Mouse (Mus musculus): ENCODE measurements around the gene Zfp583. TPM values are rescaled to one million over a fixed set of nuclear protein-coding genes. Genes with fewer than 3 reads are reported as not detected.
"Not testable (repeated sequence)": the region's sequence is repeated elsewhere in the genome, so short reads cannot be mapped to it uniquely, and the experiment has no call there.

Gene Zfp583
- polyA plus RNA-seq (2015; fragmentation: Nextera tagmentation; extraction: Ambion mirVana): 0.78 and 1.0 TPM in 2 replicates

DNA sequence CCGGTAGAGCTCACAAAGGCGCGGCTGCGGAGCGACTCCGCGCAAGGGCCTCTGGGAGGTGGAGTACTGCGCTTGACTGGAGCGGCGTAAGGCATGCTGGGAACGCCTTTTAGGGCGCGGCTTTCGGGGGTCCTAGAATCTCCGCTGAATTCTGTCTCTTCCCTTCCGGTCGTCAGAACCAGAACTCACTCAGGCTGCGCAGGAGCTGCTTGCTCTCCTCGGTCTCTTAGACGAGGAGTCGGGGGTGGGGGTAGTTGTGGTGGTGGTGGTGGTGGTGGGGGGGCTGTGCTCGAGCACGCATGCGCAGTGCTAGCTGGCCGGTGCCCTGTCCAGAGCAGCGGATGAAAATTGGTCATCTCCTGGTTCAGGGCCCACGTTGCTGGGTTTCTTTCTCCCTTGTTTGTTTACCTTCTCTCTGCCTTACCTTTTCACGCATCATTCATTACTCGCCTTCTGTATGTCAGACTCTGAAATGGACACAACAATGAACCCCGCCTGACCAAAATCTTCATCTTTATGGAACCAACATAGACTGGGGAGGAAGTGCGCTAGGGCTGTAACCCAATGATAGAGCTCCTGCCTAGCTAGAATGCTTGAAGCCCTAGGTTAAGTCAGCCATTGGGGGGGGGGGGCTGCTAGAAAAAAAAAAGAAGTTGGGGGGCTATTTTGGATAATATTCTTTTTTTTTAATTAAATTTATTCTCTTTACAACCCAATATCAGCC is at the start of gene Zfp583:
Zfp583 (minus strand) TSS at position 53 of the 724 bp plus-strand sequence.
- peak within 1 kb of the TSS; percentile 53; the same call in 1 of the 2 replicates for H3K27ac ChIP-seq (replicated peaks)
- peak; percentile 92 for ATAC-seq (ENCODE audit: insufficient read depth)
- H3K9ac ChIP-seq: peak within 1 kb of the TSS; percentile 46

DNA sequence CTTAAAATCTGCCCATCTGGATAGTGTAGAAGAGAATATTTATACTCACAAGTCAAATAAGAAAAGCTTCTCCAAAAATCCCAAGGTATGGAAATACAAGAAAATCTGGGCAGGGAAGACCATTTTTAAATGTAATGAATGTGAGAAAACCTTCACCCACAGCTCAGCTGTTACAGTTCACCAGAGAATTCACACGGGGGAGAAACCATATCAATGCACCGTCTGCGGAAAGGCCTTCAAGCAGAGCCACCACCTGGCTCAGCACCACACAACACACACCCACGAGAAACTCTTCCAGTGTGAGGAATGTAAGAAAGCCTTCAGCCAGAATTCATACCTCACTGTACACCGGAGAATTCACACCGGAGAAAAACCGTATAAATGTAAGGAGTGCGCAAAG is 47.4 kb upstream of the Zfp583 start:
- H3K27ac ChIP-seq (replicated peaks): no peak overlapping the region
- no peak overlapping the region for H3K9ac ChIP-seq
- H3K27me3 ChIP-seq: no peaks in the 10 kb centered on the region
- no peak for ATAC-seq (ENCODE audit: insufficient read depth)
- WGBS (ENCODE audit: insufficient replicate concordance): 79% methylated on average over 8 of the region's 8 CpGs
- H3K9me3 ChIP-seq (replicated peaks): no peaks in the 10 kb centered on the region
- H3K4me1 ChIP-seq (replicated peaks): peaks cover 15% of the 10 kb centered on the region
- no peaks in the 10 kb centered on the region for H3K36me3 ChIP-seq (replicated peaks)
- H3K4me2 ChIP-seq: no peak overlapping the region
- no peak overlapping the region for H3K4me3 ChIP-seq (replicated peaks)

More for the DNA sequence above, at the start of gene Zfp583:
- Histone ChIP-seq H3K4me3 (replicated peaks) (peak within 1 kb of the TSS; percentile 64), H3K36me3 (replicated peaks) (no peaks in the 10 kb centered on the region), H3K4me2 (peak within 1 kb of the TSS; percentile 78), H3K9me3 (replicated peaks) (no peaks in the 10 kb centered on the region), H3K27me3 (no peaks in the 10 kb centered on the region), H3K4me1 (replicated peaks) (peaks cover 16% of the 10 kb centered on the region)
- 5% methylated on average over 31 of the region's 31 CpGs for WGBS (ENCODE audit: insufficient replicate concordance)

GRCm38 (mm10) chr7:6372993-6373392 is 41.9 kb upstream of the Zfp583 start:
- Histone ChIP-seq H3K27ac (replicated peaks) (no peak overlapping the region), H3K9ac (no peak overlapping the region), H3K4me2 (no peak overlapping the region), H3K4me1 (replicated peaks) (peaks cover 9% of the 10 kb centered on the region; the same call in 1 of the 2 replicates), H3K36me3 (replicated peaks) (no peaks in the 10 kb centered on the region), H3K9me3 (replicated peaks) (no peaks in the 10 kb centered on the region), H3K27me3 (no peaks in the 10 kb centered on the region), H3K4me3 (replicated peaks) (no peak overlapping the region)
- no peak for ATAC-seq (ENCODE audit: insufficient read depth)
- WGBS (ENCODE audit: insufficient replicate concordance): 72% methylated on average over 3 of the region's 3 CpGs

- Histone ChIP-seq H3K36me3 (replicated peaks) (no peaks in the 10 kb centered on the region), H3K27ac (replicated peaks) (no peak overlapping the region), H3K27me3 (no peaks in the 10 kb centered on the region), H3K9me3 (replicated peaks) (no peaks in the 10 kb centered on the region), H3K9ac (no peak overlapping the region), H3K4me1 (replicated peaks) (peaks cover 36% of the 10 kb centered on the region), H3K4me3 (replicated peaks) (no peak overlapping the region), H3K4me2 (no peak overlapping the region)
- WGBS (ENCODE audit: insufficient replicate concordance): 65% methylated on average over 3 of the region's 3 CpGs
- no peak for ATAC-seq (ENCODE audit: insufficient read depth)
Observed at GRCm38 (mm10) chr7:6369460-6369859, 38.4 kb upstream of the Zfp583 start.

- peaks cover 49% of the 10 kb centered on the region for H3K4me1 ChIP-seq (replicated peaks)
- H3K9ac ChIP-seq; H3K4me3 ChIP-seq (replicated peaks); H3K4me2 ChIP-seq; H3K9me3 ChIP-seq (replicated peaks); H3K36me3 ChIP-seq (replicated peaks); ATAC-seq (ENCODE audit: insufficient read depth); H3K27ac ChIP-seq (replicated peaks); H3K27me3 ChIP-seq: not testable (repeated sequence)
- WGBS (ENCODE audit: insufficient replicate concordance): 76% methylated on average over 5 of the region's 5 CpGs
Observed at GRCm38 (mm10) chr7:6368146-6368545, 37.1 kb upstream of the Zfp583 start.

DNA sequence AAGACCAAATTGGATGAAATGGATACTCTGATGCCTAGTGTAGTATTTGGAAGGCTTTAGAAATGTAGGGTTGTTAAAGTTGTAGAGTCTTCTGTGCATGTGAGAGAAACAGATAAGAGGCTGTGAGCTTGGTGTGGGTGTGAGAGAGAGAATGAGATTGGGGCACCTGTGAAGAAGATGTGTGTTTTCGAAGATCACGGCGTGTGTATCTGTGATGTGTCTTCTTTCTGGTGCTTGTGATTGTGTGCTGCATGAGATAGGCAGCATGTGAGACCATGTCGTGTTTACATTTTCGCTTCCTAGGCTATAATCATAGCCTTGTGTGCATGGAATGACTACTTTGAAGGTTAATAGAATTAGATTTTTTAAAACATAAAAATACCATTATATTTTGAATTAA is 36.1 kb upstream of the Zfp583 start:
- Histone ChIP-seq H3K4me3 (replicated peaks) (no peak overlapping the region), H3K27me3 (no peaks in the 10 kb centered on the region), H3K36me3 (replicated peaks) (no peaks in the 10 kb centered on the region), H3K9me3 (replicated peaks) (no peaks in the 10 kb centered on the region), H3K4me1 (replicated peaks) (peaks cover 58% of the 10 kb centered on the region), H3K4me2 (peak overlapping the region; percentile 35), H3K9ac (no peak overlapping the region), H3K27ac (replicated peaks) (peak overlapping the region; percentile 73)
- WGBS (ENCODE audit: insufficient replicate concordance): 23% methylated on average over 5 of the region's 5 CpGs
- peak; percentile 14 for ATAC-seq (ENCODE audit: insufficient read depth)

DNA sequence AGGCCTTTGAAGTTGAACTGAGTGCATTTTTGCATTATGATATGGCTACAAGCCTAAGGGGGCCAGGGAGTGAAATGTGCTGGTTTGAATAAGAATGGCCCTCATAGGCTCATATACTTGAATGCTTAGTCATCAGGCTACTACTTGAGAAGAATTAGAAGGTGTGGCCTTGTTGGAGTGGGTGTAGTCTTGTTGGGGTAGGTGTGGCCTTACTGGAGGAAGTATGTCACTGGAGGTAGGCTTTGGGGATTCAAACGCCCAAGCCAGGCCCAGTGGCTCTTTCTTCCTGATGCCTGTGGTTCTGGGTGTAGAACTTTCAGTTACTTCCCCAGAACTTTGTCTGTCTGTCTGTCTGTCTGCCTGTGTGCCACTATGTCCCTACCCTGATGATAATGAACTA is 33.7 kb upstream of the Zfp583 start:
- ATAC-seq (ENCODE audit: insufficient read depth): no peak
- Histone ChIP-seq H3K4me3 (replicated peaks) (no peak overlapping the region), H3K4me1 (replicated peaks) (peaks cover 77% of the 10 kb centered on the region), H3K4me2 (no peak overlapping the region), H3K36me3 (replicated peaks) (no peaks in the 10 kb centered on the region), H3K27ac (replicated peaks) (no peak overlapping the region), H3K27me3 (no peaks in the 10 kb centered on the region), H3K9ac (no peak overlapping the region), H3K9me3 (replicated peaks) (no peaks in the 10 kb centered on the region)
- WGBS (ENCODE audit: insufficient replicate concordance): 50% methylated on average over 1 of the region's 1 CpGs

GRCm38 (mm10) chr7:6363047-6363488 is 32.0 kb upstream of the Zfp583 start, which contains the start of gene Zfp78:
Gene Zfp78, plus strand, starts transcription at chr7:6363280.
- H3K36me3 ChIP-seq (replicated peaks): no peaks in the 10 kb centered on the region
- under 1% methylated on average over 23 of the region's 23 CpGs for WGBS (ENCODE audit: insufficient replicate concordance)
- H3K4me3 ChIP-seq (replicated peaks): peak within 1 kb of the TSS; percentile 66
- ATAC-seq (ENCODE audit: insufficient read depth): peak; percentile 75
- H3K4me2 ChIP-seq: peak within 1 kb of the TSS; percentile 78
- H3K27ac ChIP-seq (replicated peaks): peak within 1 kb of the TSS; percentile 82
- H3K4me1 ChIP-seq (replicated peaks): peaks cover 69% of the 10 kb centered on the region
- no peaks in the 10 kb centered on the region for H3K9me3 ChIP-seq (replicated peaks)
- no peaks in the 10 kb centered on the region for H3K27me3 ChIP-seq
- H3K9ac ChIP-seq: peak within 1 kb of the TSS; percentile 62

DNA sequence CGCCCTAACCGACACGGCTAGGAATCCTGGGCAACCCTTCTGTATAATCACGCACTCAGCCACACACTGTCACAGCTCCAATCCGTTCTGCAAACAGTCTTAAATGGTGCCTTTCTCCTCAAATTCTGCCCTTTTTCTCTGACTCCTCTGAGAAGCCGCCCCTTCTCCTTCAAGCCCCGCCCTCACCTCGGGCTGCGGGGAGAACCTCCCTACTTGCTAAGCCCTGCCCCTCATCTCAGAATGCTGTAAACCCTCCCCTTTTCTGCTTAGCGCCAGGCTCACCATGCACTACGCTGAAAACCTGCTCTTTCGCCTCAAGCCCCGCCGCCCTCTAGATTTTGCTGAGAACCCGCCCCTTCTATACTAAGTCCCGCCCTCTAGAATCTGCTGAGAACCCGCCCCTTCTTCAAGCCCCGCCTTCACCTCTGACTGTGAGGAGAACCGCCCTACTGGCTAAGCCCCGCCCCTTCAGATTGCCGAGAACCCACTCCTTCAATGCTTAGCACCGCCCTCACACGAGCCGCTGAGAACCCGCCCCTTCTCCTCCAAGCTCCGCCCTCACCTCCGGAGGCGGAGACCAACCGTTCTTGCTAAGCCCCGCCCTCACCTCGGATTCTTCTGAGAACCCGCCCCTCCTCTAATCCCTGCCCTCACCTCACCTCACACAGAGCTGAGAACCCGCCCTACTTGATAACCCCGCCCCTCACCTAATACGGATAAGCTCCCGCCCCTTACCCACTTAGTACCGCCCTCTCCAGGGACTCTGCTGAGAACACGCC is 31.4 kb upstream of the Zfp583 start:
- no peaks in the 10 kb centered on the region for H3K36me3 ChIP-seq (replicated peaks)
- H3K9me3 ChIP-seq (replicated peaks): no peaks in the 10 kb centered on the region
- peak overlapping the region; percentile 52 for H3K9ac ChIP-seq
- peaks cover 63% of the 10 kb centered on the region for H3K4me1 ChIP-seq (replicated peaks)
- peak; percentile 87 for ATAC-seq (ENCODE audit: insufficient read depth)
- H3K27ac ChIP-seq (replicated peaks): peak overlapping the region; percentile 82
- peak overlapping the region; percentile 78 for H3K4me2 ChIP-seq
- WGBS (ENCODE audit: insufficient replicate concordance): under 1% methylated on average over 38 of the region's 38 CpGs
- H3K4me3 ChIP-seq (replicated peaks): peak overlapping the region; percentile 66
- H3K27me3 ChIP-seq: no peaks in the 10 kb centered on the region

DNA sequence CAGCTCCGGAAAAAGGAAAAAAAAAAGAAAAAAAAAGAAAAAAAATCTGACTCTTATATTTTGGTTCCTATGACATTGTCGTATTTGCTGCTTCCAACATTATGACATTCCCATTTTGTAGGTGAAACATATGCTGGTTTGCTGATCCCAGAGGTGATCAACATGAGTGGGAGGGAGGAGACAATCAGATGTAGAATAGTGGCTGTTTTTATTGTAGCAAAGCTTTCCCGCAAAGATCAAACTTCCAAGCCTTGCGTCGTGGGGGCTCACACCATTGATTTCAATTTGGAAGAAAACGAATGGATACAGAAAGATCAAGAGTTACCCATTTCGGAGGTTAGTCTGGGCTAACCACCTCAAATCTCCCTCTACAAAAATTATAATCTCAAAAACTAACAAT is 30.7 kb upstream of the Zfp583 start:
- 25% methylated on average over 7 of the region's 7 CpGs for WGBS (ENCODE audit: insufficient replicate concordance)
- H3K9ac ChIP-seq: peak overlapping the region; percentile 52; the same call in 1 of the 2 replicates
- peak overlapping the region; percentile 78 for H3K4me2 ChIP-seq
- H3K27me3 ChIP-seq: no peaks in the 10 kb centered on the region
- no peaks in the 10 kb centered on the region for H3K36me3 ChIP-seq (replicated peaks)
- ATAC-seq (ENCODE audit: insufficient read depth): no peak
- peak overlapping the region; percentile 82; the same call in 1 of the 2 replicates for H3K27ac ChIP-seq (replicated peaks)
- peaks cover 56% of the 10 kb centered on the region for H3K4me1 ChIP-seq (replicated peaks)
- H3K9me3 ChIP-seq (replicated peaks): no peaks in the 10 kb centered on the region
- peak overlapping the region; percentile 66 for H3K4me3 ChIP-seq (replicated peaks)

DNA sequence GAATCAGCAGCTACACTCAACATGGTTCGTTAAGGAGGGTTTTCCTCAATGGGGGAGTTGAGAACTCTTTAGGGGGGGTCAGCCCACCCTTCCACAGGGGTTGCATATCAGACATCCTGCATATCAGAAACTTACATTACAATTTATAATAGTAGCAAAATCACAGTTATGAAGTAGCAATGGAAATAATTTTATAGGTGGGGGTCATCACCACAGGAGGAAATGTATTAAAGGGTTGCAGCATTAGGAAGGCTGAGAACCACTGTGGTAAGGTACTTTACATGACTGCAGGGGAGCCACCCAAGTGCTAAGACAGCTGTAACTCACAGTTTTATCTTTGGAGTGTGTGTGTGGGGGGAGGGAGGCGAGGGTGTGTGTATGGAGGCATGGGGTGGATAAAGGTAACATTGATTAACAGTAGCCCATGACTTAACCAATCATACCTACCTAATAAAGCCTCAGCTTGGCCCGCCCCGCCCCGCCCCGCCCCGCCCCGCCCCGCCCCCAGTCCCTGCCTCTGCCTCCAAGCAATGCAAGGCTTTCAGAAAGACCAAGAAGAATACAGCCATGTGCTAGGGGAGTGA is 29.5 kb upstream of the Zfp583 start:
- no peaks in the 10 kb centered on the region for H3K9me3 ChIP-seq (replicated peaks)
- no peaks in the 10 kb centered on the region for H3K27me3 ChIP-seq
- no peak overlapping the region for H3K4me2 ChIP-seq
- H3K4me1 ChIP-seq (replicated peaks): peaks cover 49% of the 10 kb centered on the region
- no peak overlapping the region for H3K27ac ChIP-seq (replicated peaks)
- ATAC-seq (ENCODE audit: insufficient read depth): peak; percentile 2; the same call in 1 of the 2 replicates
- H3K9ac ChIP-seq: no peak overlapping the region
- 2% methylated on average over 9 of the region's 9 CpGs for WGBS (ENCODE audit: insufficient replicate concordance)
- H3K4me3 ChIP-seq (replicated peaks): no peak overlapping the region
- no peaks in the 10 kb centered on the region for H3K36me3 ChIP-seq (replicated peaks)
